Mouse (Mus musculus): ENCODE measurements at regions not wholly inside any gene's neighbourhood (a gene's known extent, or its start where the extent isn't known, plus 50 kb on each side); places are given as distances from the start of the nearest gene placed in this dataset.

DNA sequence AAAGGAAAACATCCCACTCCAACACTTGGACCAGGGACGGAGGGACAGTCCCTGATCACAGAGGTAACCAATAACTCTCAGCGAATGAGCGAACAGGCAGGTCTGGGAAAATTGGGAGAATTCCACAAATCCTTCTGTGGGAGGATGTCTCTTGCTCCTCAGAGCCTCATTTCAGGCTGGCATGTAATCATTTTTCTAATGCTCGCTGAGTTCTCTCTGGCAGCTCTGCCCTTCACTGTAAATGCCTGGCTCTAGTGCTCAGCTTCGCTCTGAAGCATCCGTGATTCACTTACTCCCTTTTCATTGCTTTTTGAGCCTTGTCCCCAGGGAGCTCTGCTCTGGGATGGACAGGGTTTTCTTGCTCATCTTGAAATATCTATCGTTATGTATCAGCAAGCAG, 283.6 kb downstream of the Tle4 start:
- Histone ChIP-seq H3K27ac (no peak overlapping the region), H3K4me2 (replicated peaks) (no peak overlapping the region), H3K4me1 (no peaks in the 10 kb centered on the region), H3K36me3 (no peaks in the 10 kb centered on the region), H3K9me3 (replicated peaks) (no peaks in the 10 kb centered on the region), H3K4me3 (no peak overlapping the region), H3K27me3 (no peaks in the 10 kb centered on the region), H3K9ac (no peak overlapping the region)
- WGBS: 67% methylated on average over 7 of the region's 7 CpGs
- no peak for ATAC-seq (ENCODE audit: low FRiP score)

- H3K4me1 ChIP-seq: peaks cover under 1% of the 10 kb centered on the region; the same call in 1 of the 2 replicates
- no peak overlapping the region for H3K4me2 ChIP-seq (replicated peaks)
- no peaks in the 10 kb centered on the region for H3K9me3 ChIP-seq (replicated peaks)
- H3K4me3 ChIP-seq: no peak overlapping the region
- H3K27ac ChIP-seq: no peak overlapping the region
- 58% methylated on average over 3 of the region's 3 CpGs for WGBS
- no peak for ATAC-seq (ENCODE audit: low FRiP score)
- H3K27me3 ChIP-seq: no peaks in the 10 kb centered on the region
- H3K9ac ChIP-seq: no peak overlapping the region
- H3K36me3 ChIP-seq: no peaks in the 10 kb centered on the region
Observed at GRCm38 (mm10) chr19:14319677-14320191, 278.1 kb downstream of the Tle4 start.

GRCm38 (mm10) chr19:14325353-14326052, 272.3 kb downstream of the Tle4 start:
- H3K4me1 ChIP-seq: peaks cover 11% of the 10 kb centered on the region; the same call in 1 of the 2 replicates
- no peak overlapping the region for H3K9ac ChIP-seq
- H3K36me3 ChIP-seq: no peaks in the 10 kb centered on the region
- H3K9me3 ChIP-seq (replicated peaks): no peaks in the 10 kb centered on the region
- no peaks in the 10 kb centered on the region for H3K27me3 ChIP-seq
- H3K27ac ChIP-seq: no peak overlapping the region
- H3K4me3 ChIP-seq: no peak overlapping the region
- ATAC-seq (ENCODE audit: low FRiP score): peak; percentile 60; the same call in 1 of the 2 replicates
- no peak overlapping the region for H3K4me2 ChIP-seq (replicated peaks)
- WGBS: 41% methylated on average over 9 of the region's 9 CpGs

DNA sequence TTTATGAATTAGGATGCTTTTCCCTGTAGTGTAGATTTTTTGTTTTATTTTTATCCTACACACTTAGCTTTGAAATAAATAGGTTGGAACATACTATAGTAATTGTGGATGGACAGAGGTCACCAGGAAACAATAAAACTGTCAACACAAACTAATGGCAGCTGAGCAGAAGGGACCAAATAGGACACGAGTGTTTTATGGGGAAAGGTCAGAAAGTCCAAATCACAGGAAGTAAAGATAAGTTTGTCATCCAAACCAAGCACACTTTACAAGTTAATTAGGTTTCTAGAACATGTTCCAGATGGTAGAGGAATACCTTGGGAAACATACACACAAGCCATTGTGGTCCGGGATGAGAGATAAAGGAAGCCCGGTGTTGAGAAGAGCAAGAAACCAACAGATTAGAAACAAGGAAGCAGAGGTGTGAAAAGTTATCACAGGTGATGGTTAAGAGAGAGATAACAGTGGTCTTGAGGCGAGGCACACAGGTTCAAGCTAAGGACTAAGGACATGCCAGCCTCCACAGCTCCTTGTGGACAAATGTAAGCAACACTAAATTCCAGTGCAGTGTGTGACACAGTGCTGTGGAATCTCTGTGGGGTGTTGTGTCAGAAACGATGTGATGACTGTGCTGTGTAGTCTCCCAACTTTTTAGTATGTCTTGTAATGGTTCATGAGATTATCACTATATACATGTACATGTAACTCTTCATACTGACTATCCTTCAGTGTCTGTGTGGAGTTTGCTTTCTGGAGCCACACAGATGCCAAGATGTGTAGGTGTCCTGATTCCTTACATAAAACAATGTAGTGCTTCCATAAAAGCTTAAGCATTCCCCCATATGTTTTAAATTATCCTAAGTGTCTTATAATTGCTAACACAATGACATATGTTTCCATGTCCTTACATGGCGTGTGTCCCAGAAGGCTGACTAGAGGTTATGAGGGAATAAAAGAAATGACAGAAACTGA, 264.5 kb downstream of the Tle4 start:
- Histone ChIP-seq H3K27ac (no peak overlapping the region), H3K4me3 (no peak overlapping the region), H3K4me2 (replicated peaks) (no peak overlapping the region), H3K36me3 (no peaks in the 10 kb centered on the region), H3K9me3 (replicated peaks) (no peaks in the 10 kb centered on the region), H3K4me1 (0 out of 2 replicates have a peak, but pooled peaks cover 5% of the 10 kb centered on the region), H3K9ac (no peak overlapping the region), H3K27me3 (no peaks in the 10 kb centered on the region)
- ATAC-seq (ENCODE audit: low FRiP score): no peak
- 72% methylated on average over 6 of the region's 6 CpGs for WGBS

DNA sequence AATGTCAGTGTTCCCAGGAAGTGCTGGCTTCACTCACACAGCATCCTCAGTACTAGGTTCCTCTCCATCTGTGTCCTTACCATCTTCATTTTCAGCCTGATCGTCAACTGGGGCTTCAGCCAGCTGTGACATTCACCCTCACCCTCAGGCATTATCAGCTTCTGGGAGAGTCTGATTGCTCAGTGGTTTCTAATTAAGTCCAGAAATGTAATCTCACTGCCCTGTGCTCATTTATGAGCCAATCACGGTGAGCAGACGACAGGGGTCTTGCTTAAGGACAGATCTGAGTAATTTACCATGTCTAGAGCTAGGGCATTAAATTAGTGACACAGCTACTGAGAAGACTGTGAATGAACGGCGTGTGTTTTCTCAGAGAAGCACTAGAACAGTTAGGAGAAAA, 260.8 kb downstream of the Tle4 start:
- Histone ChIP-seq H3K4me3 (no peak overlapping the region), H3K27me3 (no peaks in the 10 kb centered on the region), H3K27ac (no peak overlapping the region), H3K4me1 (0 out of 2 replicates have a peak, but pooled peaks cover 3% of the 10 kb centered on the region), H3K9ac (no peak overlapping the region), H3K9me3 (replicated peaks) (no peaks in the 10 kb centered on the region), H3K36me3 (no peaks in the 10 kb centered on the region), H3K4me2 (replicated peaks) (no peak overlapping the region)
- ATAC-seq (ENCODE audit: low FRiP score): peak; percentile 81
- WGBS: 45% methylated on average over 5 of the region's 5 CpGs

GRCm38 (mm10) chr19:14340759-14341158, 257.1 kb downstream of the Tle4 start:
- Histone ChIP-seq H3K9ac (no peak overlapping the region), H3K27ac (no peak overlapping the region), H3K27me3 (no peaks in the 10 kb centered on the region), H3K4me3 (no peak overlapping the region), H3K36me3 (no peaks in the 10 kb centered on the region), H3K9me3 (replicated peaks) (no peaks in the 10 kb centered on the region), H3K4me1 (0 out of 2 replicates have a peak, but pooled peaks cover 3% of the 10 kb centered on the region), H3K4me2 (replicated peaks) (no peak overlapping the region)
- no peak for ATAC-seq (ENCODE audit: low FRiP score)
- 86% methylated on average over 2 of the region's 2 CpGs for WGBS

GRCm38 (mm10) chr19:14343890-14344289, 254.0 kb downstream of the Tle4 start:
- Histone ChIP-seq H3K4me1 (no peaks in the 10 kb centered on the region), H3K4me2 (replicated peaks) (no peak overlapping the region), H3K4me3 (no peak overlapping the region), H3K27me3 (no peaks in the 10 kb centered on the region), H3K9ac (no peak overlapping the region), H3K27ac (no peak overlapping the region), H3K9me3 (replicated peaks) (no peaks in the 10 kb centered on the region), H3K36me3 (no peaks in the 10 kb centered on the region)
- ATAC-seq (ENCODE audit: low FRiP score): no peak
- 74% methylated on average over 5 of the region's 5 CpGs for WGBS

DNA sequence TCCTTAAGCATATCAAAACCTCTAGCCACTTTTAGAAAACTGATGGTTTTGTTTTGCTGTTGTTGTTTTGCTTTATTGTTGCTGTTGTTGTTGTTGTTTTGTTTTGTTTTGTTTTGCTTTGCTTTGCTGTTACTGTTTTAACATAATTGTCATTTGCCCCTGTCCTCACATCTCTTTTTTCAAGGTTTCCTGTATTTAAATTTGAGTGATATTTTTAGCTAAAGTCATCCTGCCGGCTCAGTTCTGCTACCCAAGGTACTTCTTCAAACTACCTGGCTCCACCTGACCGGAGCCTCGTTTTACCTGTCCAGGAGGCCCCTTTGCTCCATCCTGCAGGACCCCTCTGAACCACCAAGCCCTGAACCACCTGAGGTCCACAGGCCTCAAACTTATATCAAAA, 253.4 kb downstream of the Tle4 start:
- Histone ChIP-seq H3K9ac (no peak overlapping the region), H3K36me3 (no peaks in the 10 kb centered on the region), H3K9me3 (replicated peaks) (no peaks in the 10 kb centered on the region), H3K27me3 (no peaks in the 10 kb centered on the region), H3K4me1 (no peaks in the 10 kb centered on the region), H3K4me3 (no peak overlapping the region), H3K4me2 (replicated peaks) (no peak overlapping the region), H3K27ac (no peak overlapping the region)
- no peak for ATAC-seq (ENCODE audit: low FRiP score)
- WGBS: 96% methylated on average over 3 of the region's 3 CpGs

GRCm38 (mm10) chr19:14347026-14347425, 250.8 kb downstream of the Tle4 start:
- H3K9me3 ChIP-seq (replicated peaks): no peaks in the 10 kb centered on the region
- H3K9ac ChIP-seq: no peak overlapping the region
- no peak overlapping the region for H3K4me2 ChIP-seq (replicated peaks)
- 59% methylated on average over 2 of the region's 2 CpGs for WGBS
- no peaks in the 10 kb centered on the region for H3K27me3 ChIP-seq
- no peak overlapping the region for H3K27ac ChIP-seq
- no peak overlapping the region for H3K4me3 ChIP-seq
- H3K36me3 ChIP-seq: no peaks in the 10 kb centered on the region
- no peak for ATAC-seq (ENCODE audit: low FRiP score)
- no peaks in the 10 kb centered on the region for H3K4me1 ChIP-seq

DNA sequence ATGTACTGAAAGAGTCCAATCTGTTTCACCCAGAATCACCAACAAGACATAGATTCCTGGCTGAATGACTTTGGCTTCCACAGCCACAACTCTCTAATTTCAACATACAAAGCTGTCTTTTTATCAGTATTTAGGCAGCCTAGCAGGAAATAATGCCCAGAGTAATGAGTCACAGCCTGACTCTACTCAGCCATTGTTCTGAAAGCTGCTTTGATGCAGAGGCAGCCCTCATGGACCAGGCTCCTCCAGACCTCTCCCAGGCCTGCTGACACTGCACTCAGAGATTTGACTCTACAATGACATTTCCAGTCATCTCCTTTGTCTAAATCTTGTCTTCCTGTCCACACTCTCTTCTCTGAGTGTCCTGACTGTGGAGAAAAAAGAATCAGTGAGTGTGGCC, 250.4 kb downstream of the Tle4 start:
- Histone ChIP-seq H3K27me3 (no peaks in the 10 kb centered on the region), H3K36me3 (no peaks in the 10 kb centered on the region), H3K27ac (no peak overlapping the region), H3K9me3 (replicated peaks) (no peaks in the 10 kb centered on the region), H3K4me2 (replicated peaks) (no peak overlapping the region), H3K4me1 (no peaks in the 10 kb centered on the region), H3K4me3 (no peak overlapping the region), H3K9ac (no peak overlapping the region)
- ATAC-seq (ENCODE audit: low FRiP score): no peak

DNA sequence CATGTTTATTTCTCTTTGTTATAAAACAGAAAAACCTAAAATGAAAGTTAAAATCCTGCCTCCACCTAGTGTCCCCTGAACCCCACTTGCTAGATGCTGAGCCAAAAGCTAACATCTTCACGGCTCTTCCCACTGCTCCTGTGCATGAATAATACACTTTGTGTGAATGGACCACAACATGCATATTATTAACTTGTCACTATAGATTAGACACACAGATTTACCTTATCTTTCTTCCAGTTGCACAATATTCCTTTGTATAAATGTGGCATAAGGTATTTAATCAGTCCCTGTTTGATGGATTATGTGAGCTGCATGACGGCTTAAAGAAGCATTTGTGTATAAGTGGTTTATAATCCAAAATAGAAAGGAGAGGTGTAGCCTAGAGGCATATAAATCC, 248.1 kb downstream of the Tle4 start:
- no peaks in the 10 kb centered on the region for H3K36me3 ChIP-seq
- no peak overlapping the region for H3K27ac ChIP-seq
- no peak for ATAC-seq (ENCODE audit: low FRiP score)
- WGBS: 63% methylated on average over 2 of the region's 2 CpGs
- no peak overlapping the region for H3K4me3 ChIP-seq
- no peak overlapping the region for H3K4me2 ChIP-seq (replicated peaks)
- no peaks in the 10 kb centered on the region for H3K4me1 ChIP-seq
- no peaks in the 10 kb centered on the region for H3K27me3 ChIP-seq
- H3K9ac ChIP-seq: no peak overlapping the region
- H3K9me3 ChIP-seq (replicated peaks): no peaks in the 10 kb centered on the region

DNA sequence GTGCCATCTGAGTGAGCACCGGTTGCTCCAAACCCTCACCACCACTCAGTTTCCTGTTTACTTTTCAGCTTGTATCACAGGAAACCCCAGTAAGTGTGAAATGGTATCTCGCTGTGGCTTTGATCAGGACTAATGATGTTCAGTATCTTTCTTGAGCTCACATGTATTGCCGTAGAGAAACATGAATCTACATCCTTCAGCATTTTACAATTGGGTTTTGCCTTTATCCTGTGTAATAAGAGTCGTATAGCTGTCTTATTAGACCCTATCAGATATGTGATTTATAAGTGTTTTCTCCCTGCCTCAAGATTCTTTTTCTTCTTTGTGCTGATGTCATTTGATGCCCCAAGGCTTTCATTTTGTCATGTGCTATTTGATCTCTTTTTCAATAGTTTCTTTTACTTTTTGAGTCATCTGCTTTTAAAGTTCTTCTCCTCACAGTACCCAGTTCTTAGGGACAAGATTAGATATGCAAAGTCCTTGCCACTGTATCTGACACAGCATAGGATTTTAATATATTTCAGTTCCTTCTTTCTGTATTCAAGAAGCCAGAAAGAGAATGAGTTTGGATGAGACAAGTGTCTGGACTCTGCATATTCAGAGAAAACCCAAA, 246.0 kb downstream of the Tle4 start:
- WGBS: 84% methylated on average over 4 of the region's 4 CpGs

More for the DNA sequence above, 246.0 kb downstream of the Tle4 start:
- Histone ChIP-seq H3K9ac (no peak overlapping the region), H3K36me3 (no peaks in the 10 kb centered on the region), H3K4me2 (replicated peaks) (no peak overlapping the region), H3K4me1 (no peaks in the 10 kb centered on the region), H3K4me3 (no peak overlapping the region), H3K9me3 (replicated peaks) (no peaks in the 10 kb centered on the region), H3K27me3 (no peaks in the 10 kb centered on the region), H3K27ac (no peak overlapping the region)
- no peak for ATAC-seq (ENCODE audit: low FRiP score)

Data from hindbrain, embryonic 12.5 days (tissue).